14 mouse cellular contexts compared by ENCODE assay signal in the genomic region with DNA sequence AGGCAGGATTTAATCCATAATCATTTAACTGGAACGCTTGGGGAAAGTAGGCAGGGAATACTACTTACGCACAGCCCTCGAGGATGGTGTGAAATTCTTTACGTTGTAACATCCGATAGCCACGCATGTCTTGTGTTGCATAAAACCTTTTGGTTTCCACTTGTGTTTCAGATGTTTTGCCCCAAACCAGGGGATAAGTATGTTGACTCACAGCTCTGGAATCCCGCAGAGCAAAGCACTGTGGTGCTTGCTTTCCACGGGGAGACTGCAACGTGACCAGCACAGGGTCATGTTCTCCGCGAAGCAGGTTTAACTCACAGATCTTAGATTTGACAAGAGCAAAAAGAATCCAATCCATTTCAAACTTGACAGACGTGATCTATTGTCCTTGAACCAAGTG. TPM values are rescaled to one million over a fixed set of nuclear protein-coding genes. Genes with fewer than 3 reads are reported as not detected.
DNase-seq lines count a peak whose midpoint lies in the region; ATAC-seq and TF ChIP-seq lines count a peak whose summit lies in the region.
"Had no signal": no experiment of that assay in that cellular context is flagged by ENCODE, and none has a peak within 500 bp of the region (broad histone marks: within the 10 kb centered on the region; RNA-seq: fewer than 3 reads in every experiment).

No protein-coding gene starts in this region.

- no peak overlapping the region for H3K4me2 ChIP-seq in liver, embryonic 11.5 days
- no peak overlapping the region for H3K4me2 ChIP-seq in liver, postnatal 0 days (ENCODE audit: low read depth, low read length)
- H3K4me2 ChIP-seq: hindbrain, embryonic 15.5 days; midbrain, embryonic 13.5 days had no signal

- TF ChIP-seq CTCF in liver, postnatal 0 days (IDR thresholded peaks at IDR 0.05; ENCODE audit: low read depth) = no peak

- no peaks in the 10 kb centered on the region for H3K9me3 ChIP-seq in liver, embryonic 11.5 days (ENCODE audit: control insufficient read depth, low read length)
- no peaks in the 10 kb centered on the region for H3K9me3 ChIP-seq in liver, postnatal 0 days (ENCODE audit: low read length)
- H3K9me3 ChIP-seq: hindbrain, embryonic 15.5 days; midbrain, embryonic 13.5 days had no signal

- H3K27ac ChIP-seq in liver, embryonic 11.5 days (ENCODE audit: low read depth, low read length) = no peak overlapping the region
- H3K27ac ChIP-seq in liver, postnatal 0 days (ENCODE audit: low read depth) = no peak overlapping the region
- H3K27ac ChIP-seq: hindbrain, embryonic 15.5 days; midbrain, embryonic 13.5 days had no signal

- peak; percentile 21 for DNase-seq in adrenal gland, adult 8-10 months
- no peak for DNase-seq in adrenal gland, adult 18-20 months (ENCODE audit: low spot score in 2 of 2)
- DNase-seq in liver, embryonic 11.5 days (ENCODE audit: low spot score) = peak; percentile 20
- DNase-seq in liver, postnatal 0 days = no peak
- peak; percentile 23 for DNase-seq in adrenal gland, postnatal 14 days
- peak; percentile 25 for DNase-seq in lung, postnatal 14 days
- DNase-seq in spleen, adult 12 weeks (ENCODE audit: low spot score) = no peak
- DNase-seq in B cell, adult 2 months = no peak
- DNase-seq: cerebellum, adult 2 months; gastrocnemius, postnatal 10 days; layer of hippocampus, postnatal 36 days; left cerebral cortex, postnatal 4 days had no signal

- H3K9ac ChIP-seq in liver, embryonic 11.5 days (ENCODE audit: low read depth, low read length) = no peak overlapping the region
- no peak overlapping the region for H3K9ac ChIP-seq in liver, postnatal 0 days (replicated peaks)
- H3K9ac ChIP-seq: hindbrain, embryonic 15.5 days; midbrain, embryonic 13.5 days had no signal

- no peaks in the 10 kb centered on the region for H3K27me3 ChIP-seq in liver, embryonic 11.5 days (replicated peaks; ENCODE audit: control insufficient read depth, insufficient read depth, low read length)
- H3K27me3 ChIP-seq in liver, postnatal 0 days (ENCODE audit: insufficient read depth, low read length) = no peaks in the 10 kb centered on the region
- H3K27me3 ChIP-seq: hindbrain, embryonic 15.5 days; midbrain, embryonic 13.5 days had no signal

- no peak overlapping the region for H3K4me3 ChIP-seq in liver, embryonic 11.5 days (ENCODE audit: low read depth, low read length)
- H3K4me3 ChIP-seq in liver, postnatal 0 days (ENCODE audit: low read depth, low read length) = no peak overlapping the region
- H3K4me3 ChIP-seq: hindbrain, embryonic 15.5 days; midbrain, embryonic 13.5 days had no signal

- ATAC-seq in liver, embryonic 11.5 days (replicated peaks; ENCODE audit: low FRiP score) = no peak
- no peak for ATAC-seq in liver, postnatal 0 days
- ATAC-seq: midbrain, embryonic 13.5 days had no signal

- H3K4me1 ChIP-seq in liver, embryonic 11.5 days (replicated peaks; ENCODE audit: control insufficient read depth, insufficient read depth, low read length) = 0 out of 2 replicates have a peak, but pooled peaks cover 4% of the 10 kb centered on the region
- H3K4me1 ChIP-seq in liver, postnatal 0 days (ENCODE audit: insufficient read depth) = peaks cover 3% of the 10 kb centered on the region; the same call in 1 of the 2 replicates
- H3K4me1 ChIP-seq: hindbrain, embryonic 15.5 days; midbrain, embryonic 13.5 days had no signal

- whole genome bisulfite sequencing in liver, embryonic 11.5 days = 59% methylated on average over 12 of the region's 12 CpGs
- WGBS in liver, postnatal 0 days (ENCODE audit: insufficient replicate concordance) = 66% methylated on average over 12 of the region's 12 CpGs

- no peaks in the 10 kb centered on the region for H3K36me3 ChIP-seq in liver, embryonic 11.5 days (ENCODE audit: control insufficient read depth, insufficient read depth, low read length)
- H3K36me3 ChIP-seq in liver, postnatal 0 days (replicated peaks; ENCODE audit: insufficient read depth, low read length) = no peaks in the 10 kb centered on the region
- H3K36me3 ChIP-seq: hindbrain, embryonic 15.5 days; midbrain, embryonic 13.5 days had no signal

- no peak for TF ChIP-seq EP300 in liver, postnatal 0 days (IDR thresholded peaks at IDR 0.05; ENCODE audit: low read depth)

RNA-seq across cellular contexts. Expression of a gene that starts 18.1 kb away (rescaled TPM):
- 10 to 100 TPM; 28.2 to 42.2 (median 34.3) TPM for total RNA-seq in adrenal gland, adult 8-10 months (2022)
- 10 to 100 TPM; 24.6 to 27.5 TPM for total RNA-seq in adrenal gland, adult 18-20 months (2021)
- 19.5 and 22.0 TPM in 2 replicates for polyA plus RNA-seq in liver, embryonic 11.5 days (2014; fragmentation: Nextera tagmentation; extraction: Ambion mirVana)
- polyA plus RNA-seq in liver, postnatal 0 days (2015; fragmentation: Nextera tagmentation; extraction: Ambion mirVana) = 3.4 and 3.7 TPM in 2 replicates
- total RNA-seq in adrenal gland, postnatal 14 days (2021) = 26.1 and 30.6 TPM in 2 replicates

Comparison
In these comparisons a context has a peak if more than half of its experiments do, and no peak if none do; other contexts are left out.
1. DNase-seq: peak in adrenal gland, adult 8-10 months (single experiment), liver, embryonic 11.5 days (single experiment), adrenal gland, postnatal 14 days (single experiment) and lung, postnatal 14 days (single experiment); none in adrenal gland, adult 18-20 months (0 of 2), liver, postnatal 0 days (single experiment), spleen, adult 12 weeks (single experiment) and B cell, adult 2 months (0 of 2).